Mouse (Mus musculus) liver, postnatal 0 days (tissue): ENCODE measurements at regions not wholly inside any gene's neighbourhood (a gene's known extent, or its start where the extent isn't known, plus 50 kb on each side); places are given as distances from the start of the nearest gene placed in this dataset.

Experiments
- CTCF ChIP-seq: sonication (generic); IDR thresholded peaks from 2 replicates; pipeline ENCODE4 v1.5.1; 2016; ENCODE audit warnings: antibody characterized with exemption, low read depth
- EP300 ChIP-seq: IDR thresholded peaks from 2 replicates; pipeline ENCODE4 v1.6.1; 2016; ENCODE audit warnings: antibody characterized with exemption, low read depth, mild to moderate bottlenecking

DNA sequence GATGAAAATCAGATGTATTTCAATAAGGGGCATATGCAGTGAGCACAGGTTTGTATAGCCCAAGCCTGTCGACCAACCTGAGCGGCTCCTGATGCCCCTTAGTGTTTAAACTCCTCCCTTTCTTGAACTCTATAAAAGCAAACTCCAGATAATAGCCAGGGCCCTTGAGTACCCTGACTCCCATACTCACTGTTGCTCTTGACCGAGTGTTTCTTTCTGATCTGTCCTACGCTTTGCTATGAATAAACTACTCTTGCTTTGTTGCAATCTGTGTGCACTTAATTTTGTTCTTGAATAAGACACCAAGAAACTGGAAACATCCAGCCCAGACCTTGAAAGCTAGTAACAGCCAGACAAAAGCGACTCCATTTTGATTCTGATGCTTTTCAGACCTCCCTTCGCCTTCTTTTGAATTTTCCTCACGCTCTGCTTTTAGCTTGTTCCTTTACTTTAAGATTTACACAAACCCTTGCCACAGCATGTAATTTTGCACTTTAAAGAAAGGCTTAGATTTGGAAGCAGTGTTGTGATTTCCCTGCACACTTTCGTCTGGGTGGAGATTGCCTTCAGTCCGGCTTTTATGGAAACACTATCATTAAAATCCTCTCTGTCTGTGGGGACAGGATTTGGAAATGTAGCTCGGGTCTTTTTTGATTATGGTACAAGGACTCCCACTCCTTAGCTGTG, 149.1 kb downstream of the Gm5426 start:
- TF ChIP-seq EP300 (no peak), CTCF (no peak)
